Mouse (Mus musculus): ENCODE results near the gene Cep41. TPM values are rescaled to one million over a fixed set of nuclear protein-coding genes. Genes with fewer than 3 reads are reported as not detected.

Gene Cep41
- polyA plus RNA-seq, 1 experiment from 2014 or later = 14.3 TPM

DNA sequence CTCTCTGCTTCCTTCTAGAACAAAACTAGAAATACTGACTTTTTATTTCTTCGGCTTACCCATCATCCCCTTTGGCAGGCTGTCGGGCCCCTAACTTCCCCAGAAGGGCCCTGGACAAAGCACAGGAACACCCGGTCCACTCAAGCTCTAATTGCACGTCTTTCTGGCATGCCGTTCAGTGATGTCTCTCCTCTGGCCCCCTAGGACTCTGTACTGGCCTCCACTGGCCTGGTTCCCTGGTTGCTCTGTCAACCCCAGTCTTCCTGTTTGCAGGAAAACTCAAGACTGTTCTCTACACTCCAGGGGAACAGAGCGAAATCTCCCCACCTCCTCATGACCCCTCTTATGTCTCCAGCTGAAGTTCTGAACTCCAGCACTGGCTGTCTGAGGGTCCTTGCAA is 74.8 kb downstream of the Cep41 start:
- H3K9me3 ChIP-seq (ENCODE audit: control insufficient read depth, low read length) = no peaks in the 10 kb centered on the region
- peaks cover 16% of the 10 kb centered on the region for H3K4me1 ChIP-seq (replicated peaks; ENCODE audit: control insufficient read depth, insufficient read depth, low read length)
- H3K9ac ChIP-seq (ENCODE audit: low read depth, low read length) = no peak overlapping the region
- no peak overlapping the region for H3K4me3 ChIP-seq (ENCODE audit: low read depth, low read length)
- no peak for DNase-seq (ENCODE audit: low spot score)
- H3K36me3 ChIP-seq (ENCODE audit: control insufficient read depth, insufficient read depth, low read length) = no peaks in the 10 kb centered on the region
- 47% methylated on average over 6 of the region's 6 CpGs for WGBS
- H3K4me2 ChIP-seq = no peak overlapping the region
- no peak overlapping the region for H3K27ac ChIP-seq (ENCODE audit: low read depth, low read length)
- ATAC-seq (replicated peaks; ENCODE audit: low FRiP score) = no peak
- H3K27me3 ChIP-seq (replicated peaks; ENCODE audit: control insufficient read depth, insufficient read depth, low read length) = peaks cover 36% of the 10 kb centered on the region

DNA sequence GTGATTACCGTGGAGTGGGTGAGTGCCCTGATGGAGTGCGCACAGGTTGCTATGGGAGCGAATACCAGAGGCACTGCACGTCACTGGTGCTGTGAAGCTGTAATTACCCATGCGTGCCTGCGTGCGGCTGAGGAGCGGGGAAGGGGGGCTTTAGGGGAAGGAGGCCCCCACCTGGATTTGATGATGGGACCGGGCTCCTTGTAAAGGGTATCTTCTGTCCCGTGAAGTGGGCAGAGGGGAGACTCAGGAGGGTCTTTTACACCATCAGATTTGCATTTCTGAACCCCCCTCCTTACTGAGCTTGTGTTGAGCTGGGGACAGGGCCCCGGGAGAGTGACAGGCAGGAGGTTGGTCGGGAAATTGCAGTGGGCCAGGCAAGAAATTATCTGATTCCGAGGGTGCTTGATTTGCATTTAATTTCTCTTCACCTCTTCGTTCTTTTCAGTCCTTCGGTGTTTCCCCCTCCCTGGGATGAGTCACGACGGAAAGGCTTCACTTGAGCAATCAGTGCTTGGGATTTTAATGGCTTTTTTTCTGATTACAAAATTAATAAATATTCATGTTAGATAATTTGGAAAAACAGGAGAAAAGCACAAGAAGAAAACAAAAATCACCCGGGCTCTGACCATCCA is 75.5 kb downstream of the Cep41 start:
- Histone ChIP-seq H3K4me3 (ENCODE audit: low read depth, low read length) (peak overlapping the region; percentile 20; the same call in 1 of the 2 replicates), H3K9ac (ENCODE audit: low read depth, low read length) (no peak overlapping the region), H3K27ac (ENCODE audit: low read depth, low read length) (no peak overlapping the region), H3K27me3 (replicated peaks; ENCODE audit: control insufficient read depth, insufficient read depth, low read length) (peaks cover 36% of the 10 kb centered on the region), H3K36me3 (ENCODE audit: control insufficient read depth, insufficient read depth, low read length) (no peaks in the 10 kb centered on the region), H3K4me2 (peak overlapping the region; percentile 38), H3K4me1 (replicated peaks; ENCODE audit: control insufficient read depth, insufficient read depth, low read length) (peaks cover 16% of the 10 kb centered on the region), H3K9me3 (ENCODE audit: control insufficient read depth, low read length) (no peaks in the 10 kb centered on the region)
- 10% methylated on average over 18 of the region's 18 CpGs for WGBS
- DNase-seq (ENCODE audit: low spot score) (no peak), ATAC-seq (replicated peaks; ENCODE audit: low FRiP score) (no peak)

DNA sequence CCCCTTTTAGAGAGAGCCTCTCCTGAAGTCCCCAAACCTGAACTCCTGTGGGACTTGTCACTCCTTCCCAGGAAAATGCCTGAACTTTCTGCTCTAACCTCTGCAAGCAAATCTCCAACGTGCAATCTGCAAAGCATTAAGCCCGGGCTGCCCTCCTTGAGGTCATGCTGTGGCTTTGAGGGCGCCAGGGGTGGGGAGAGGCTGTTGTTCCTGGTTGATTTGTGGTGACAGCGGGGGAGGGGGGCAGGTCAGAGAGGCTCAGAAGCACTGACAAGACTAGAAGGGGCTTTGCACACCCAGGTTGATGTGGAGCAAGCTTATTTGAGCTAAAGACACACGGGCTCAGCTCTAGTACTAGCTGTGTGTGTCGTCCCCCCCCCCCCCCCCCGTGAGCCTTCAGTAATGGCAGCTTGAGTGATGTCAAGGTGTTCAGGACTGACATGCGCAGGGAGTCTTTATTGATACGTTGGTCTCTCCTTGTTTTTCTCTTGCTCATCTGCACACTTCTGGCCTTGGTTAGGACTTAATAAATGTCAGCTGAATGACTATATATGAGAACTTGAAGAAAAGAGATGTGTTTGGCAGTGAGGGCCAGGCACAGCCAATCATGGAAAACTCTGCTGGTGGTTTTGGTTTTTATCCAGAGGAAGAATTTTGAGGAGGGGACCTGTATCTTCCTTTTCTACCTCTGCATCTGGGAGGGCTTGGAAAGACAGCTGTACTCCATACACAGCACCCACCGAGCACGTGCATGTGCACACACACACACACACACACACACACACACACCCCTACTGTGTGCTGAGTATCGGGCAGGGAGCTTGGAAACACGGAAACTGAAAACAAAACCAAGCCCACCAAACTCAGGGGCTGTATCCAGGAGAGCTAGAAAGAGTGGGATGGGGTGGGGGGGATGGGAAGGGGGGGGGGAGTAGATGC is 76.3 kb downstream of the Cep41 start:
- H3K9ac ChIP-seq (ENCODE audit: low read depth, low read length) = no peak overlapping the region
- H3K4me2 ChIP-seq = peak overlapping the region; percentile 33
- peak overlapping the region; percentile 20; the same call in 1 of the 2 replicates for H3K4me3 ChIP-seq (ENCODE audit: low read depth, low read length)
- DNase-seq (ENCODE audit: low spot score) (no peak), ATAC-seq (replicated peaks; ENCODE audit: low FRiP score) (no peak)
- peaks cover 36% of the 10 kb centered on the region for H3K27me3 ChIP-seq (replicated peaks; ENCODE audit: control insufficient read depth, insufficient read depth, low read length)
- H3K9me3 ChIP-seq (ENCODE audit: control insufficient read depth, low read length) = no peaks in the 10 kb centered on the region
- no peaks in the 10 kb centered on the region for H3K36me3 ChIP-seq (ENCODE audit: control insufficient read depth, insufficient read depth, low read length)
- peaks cover 16% of the 10 kb centered on the region for H3K4me1 ChIP-seq (replicated peaks; ENCODE audit: control insufficient read depth, insufficient read depth, low read length)
- no peak overlapping the region for H3K27ac ChIP-seq (ENCODE audit: low read depth, low read length)
- WGBS = 9% methylated on average over 13 of the region's 13 CpGs

DNA sequence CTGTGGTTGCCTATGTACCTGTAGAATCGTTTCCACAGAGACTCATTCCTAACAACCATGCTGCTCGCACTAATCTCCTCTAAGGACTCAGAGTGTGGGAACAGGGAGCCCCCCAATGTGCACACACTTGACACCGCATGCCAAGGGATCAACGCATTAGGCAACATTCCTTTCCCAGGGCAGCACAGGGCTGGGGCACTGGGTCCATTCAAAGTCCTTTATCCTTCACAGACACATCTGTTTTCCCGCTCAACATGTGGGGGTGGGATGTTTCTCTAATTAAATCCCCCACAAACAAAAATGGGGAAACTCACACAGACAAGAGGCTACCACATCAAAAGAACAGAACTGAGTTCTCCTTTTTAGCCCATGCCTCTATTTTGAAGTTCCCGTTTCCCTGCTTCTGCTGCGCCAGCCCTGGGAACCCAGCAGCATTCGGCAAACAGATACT is 77.0 kb downstream of the Cep41 start:
- Histone ChIP-seq H3K36me3 (ENCODE audit: control insufficient read depth, insufficient read depth, low read length) (no peaks in the 10 kb centered on the region), H3K27ac (ENCODE audit: low read depth, low read length) (no peak overlapping the region; the same call in 1 of the 2 replicates), H3K4me1 (replicated peaks; ENCODE audit: control insufficient read depth, insufficient read depth, low read length) (peaks cover 16% of the 10 kb centered on the region), H3K27me3 (replicated peaks; ENCODE audit: control insufficient read depth, insufficient read depth, low read length) (peaks cover 40% of the 10 kb centered on the region), H3K9me3 (ENCODE audit: control insufficient read depth, low read length) (no peaks in the 10 kb centered on the region), H3K9ac (ENCODE audit: low read depth, low read length) (no peak overlapping the region), H3K4me3 (ENCODE audit: low read depth, low read length) (no peak overlapping the region), H3K4me2 (peak overlapping the region; percentile 33; the same call in 1 of the 2 replicates)
- WGBS = 7% methylated on average over 8 of the region's 8 CpGs
- ATAC-seq (replicated peaks; ENCODE audit: low FRiP score) = no peak
- DNase-seq (ENCODE audit: low spot score) = no peak

DNA sequence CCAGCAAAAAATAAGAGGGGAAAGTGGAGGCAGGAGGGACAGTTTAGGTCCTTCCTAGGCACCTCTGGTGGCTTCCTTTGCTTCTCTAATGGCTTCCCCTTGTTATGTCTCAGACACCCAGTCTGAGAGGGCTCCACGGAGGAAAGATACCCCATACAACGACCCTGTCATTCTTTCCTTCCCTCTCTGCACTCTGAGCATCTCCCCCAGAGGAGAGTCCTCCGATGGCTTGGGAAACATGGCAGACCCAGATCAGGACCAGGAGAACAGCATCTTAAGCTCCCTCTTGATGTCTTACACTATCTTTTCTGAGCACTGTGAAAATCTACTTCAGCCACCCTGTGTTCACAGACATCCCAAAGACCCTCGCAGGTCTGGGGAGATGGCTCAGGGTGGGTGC is 77.8 kb downstream of the Cep41 start:
- Histone ChIP-seq H3K9me3 (ENCODE audit: control insufficient read depth, low read length) (no peaks in the 10 kb centered on the region), H3K9ac (ENCODE audit: low read depth, low read length) (no peak overlapping the region), H3K4me3 (ENCODE audit: low read depth, low read length) (no peak overlapping the region), H3K27me3 (replicated peaks; ENCODE audit: control insufficient read depth, insufficient read depth, low read length) (peaks cover 40% of the 10 kb centered on the region), H3K4me2 (no peak overlapping the region), H3K4me1 (replicated peaks; ENCODE audit: control insufficient read depth, insufficient read depth, low read length) (peaks cover 16% of the 10 kb centered on the region), H3K27ac (ENCODE audit: low read depth, low read length) (no peak overlapping the region), H3K36me3 (ENCODE audit: control insufficient read depth, insufficient read depth, low read length) (no peaks in the 10 kb centered on the region)
- no peak for DNase-seq (ENCODE audit: low spot score)
- 41% methylated on average over 4 of the region's 4 CpGs for WGBS
- ATAC-seq (replicated peaks; ENCODE audit: low FRiP score) = no peak

DNA sequence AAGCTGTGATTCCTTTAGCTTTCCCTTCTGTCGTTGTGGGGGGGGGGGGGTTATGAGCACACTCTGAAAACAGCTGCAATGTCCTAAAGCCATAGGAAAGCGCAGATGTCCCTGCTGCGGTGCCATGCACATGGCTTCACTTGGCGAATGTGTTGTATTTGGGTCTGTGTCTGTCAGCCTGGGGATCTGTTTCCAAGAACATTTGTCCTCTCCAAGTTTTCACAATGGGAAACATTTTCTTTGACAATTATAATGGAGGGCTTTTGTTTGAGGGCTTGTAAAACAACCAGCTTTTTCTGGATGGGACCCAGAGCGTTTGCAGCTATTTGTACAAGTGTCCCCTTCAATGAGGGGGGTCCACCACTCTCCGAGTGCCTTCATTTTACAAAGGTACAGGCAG is 79.3 kb downstream of the Cep41 start:
- DNase-seq (ENCODE audit: low spot score) (no peak), ATAC-seq (replicated peaks; ENCODE audit: low FRiP score) (no peak)
- 81% methylated on average over 6 of the region's 6 CpGs for WGBS
- Histone ChIP-seq H3K36me3 (ENCODE audit: control insufficient read depth, insufficient read depth, low read length) (no peaks in the 10 kb centered on the region), H3K27me3 (replicated peaks; ENCODE audit: control insufficient read depth, insufficient read depth, low read length) (peaks cover 38% of the 10 kb centered on the region), H3K27ac (ENCODE audit: low read depth, low read length) (no peak overlapping the region), H3K9ac (ENCODE audit: low read depth, low read length) (no peak overlapping the region), H3K9me3 (ENCODE audit: control insufficient read depth, low read length) (no peaks in the 10 kb centered on the region), H3K4me2 (no peak overlapping the region), H3K4me1 (replicated peaks; ENCODE audit: control insufficient read depth, insufficient read depth, low read length) (peaks cover 16% of the 10 kb centered on the region), H3K4me3 (ENCODE audit: low read depth, low read length) (no peak overlapping the region)

DNA sequence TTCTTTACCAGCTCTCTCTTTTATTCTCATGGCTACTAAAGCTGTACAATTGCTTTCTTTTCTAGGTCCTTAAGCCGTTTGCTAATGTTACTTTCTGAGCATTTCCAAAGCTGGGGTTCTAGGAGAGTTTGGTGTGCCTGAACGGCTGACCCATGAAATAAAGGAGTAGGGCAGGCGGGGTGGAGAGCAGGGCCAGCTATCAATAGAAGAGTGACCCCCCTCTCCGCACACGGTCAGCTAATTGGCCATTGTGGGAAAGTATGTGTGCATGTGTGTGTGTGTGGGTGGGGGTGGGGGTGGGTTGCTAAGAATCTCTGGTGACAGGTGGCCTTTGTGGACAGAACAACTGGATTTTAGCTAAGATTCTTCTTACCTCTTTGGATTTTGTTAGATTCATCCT is 82.3 kb downstream of the Cep41 start:
- Histone ChIP-seq H3K4me2 (no peak overlapping the region), H3K4me3 (ENCODE audit: low read depth, low read length) (no peak overlapping the region), H3K9ac (ENCODE audit: low read depth, low read length) (no peak overlapping the region), H3K27me3 (replicated peaks; ENCODE audit: control insufficient read depth, insufficient read depth, low read length) (peaks cover 16% of the 10 kb centered on the region), H3K9me3 (ENCODE audit: control insufficient read depth, low read length) (no peaks in the 10 kb centered on the region), H3K36me3 (ENCODE audit: control insufficient read depth, insufficient read depth, low read length) (no peaks in the 10 kb centered on the region), H3K4me1 (replicated peaks; ENCODE audit: control insufficient read depth, insufficient read depth, low read length) (peaks cover 3% of the 10 kb centered on the region; the same call in 1 of the 2 replicates), H3K27ac (ENCODE audit: low read depth, low read length) (no peak overlapping the region)
- DNase-seq (ENCODE audit: low spot score) (no peak), ATAC-seq (replicated peaks; ENCODE audit: low FRiP score) (no peak)
- WGBS = 78% methylated on average over 5 of the region's 5 CpGs

DNA sequence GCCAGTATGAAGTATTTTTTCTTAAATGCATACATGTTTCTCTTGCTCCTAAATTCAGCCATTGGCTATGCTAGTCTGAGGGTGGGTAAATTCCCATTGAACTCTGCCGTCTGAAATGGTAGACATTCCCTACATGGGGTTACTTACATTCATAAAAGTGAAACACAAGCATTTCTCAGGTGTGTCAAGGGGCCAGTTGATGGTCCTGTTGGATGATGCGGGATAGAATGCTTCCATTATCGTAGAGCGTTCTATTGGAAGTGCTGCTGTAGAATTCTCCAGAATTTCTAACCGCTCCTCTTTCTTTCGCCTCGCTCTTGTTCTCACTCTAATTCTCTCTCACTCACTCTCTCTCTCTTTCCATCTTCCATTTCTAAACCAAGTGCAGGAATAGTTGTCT is 82.8 kb downstream of the Cep41 start, which contains the start of gene Cpa5:
Cpa5 (plus strand) TSS at position 301 of the 400 bp plus-strand sequence.
- peaks cover 11% of the 10 kb centered on the region for H3K27me3 ChIP-seq (replicated peaks; ENCODE audit: control insufficient read depth, insufficient read depth, low read length)
- no peak within 1 kb of the TSS for H3K9ac ChIP-seq (ENCODE audit: low read depth, low read length)
- H3K9me3 ChIP-seq (ENCODE audit: control insufficient read depth, low read length) = no peaks in the 10 kb centered on the region
- H3K4me1 ChIP-seq (replicated peaks; ENCODE audit: control insufficient read depth, insufficient read depth, low read length) = no peaks in the 10 kb centered on the region
- ATAC-seq (replicated peaks; ENCODE audit: low FRiP score) = no peak
- no peak within 1 kb of the TSS for H3K4me3 ChIP-seq (ENCODE audit: low read depth, low read length)
- DNase-seq (ENCODE audit: low spot score) = no peak
- H3K36me3 ChIP-seq (ENCODE audit: control insufficient read depth, insufficient read depth, low read length) = no peaks in the 10 kb centered on the region
- no peak within 1 kb of the TSS for H3K27ac ChIP-seq (ENCODE audit: low read depth, low read length)
- 93% methylated on average over 7 of the region's 7 CpGs for WGBS
- no peak within 1 kb of the TSS for H3K4me2 ChIP-seq
